Mouse (Mus musculus): Measurements from ENCODE around the gene Trim54.

Gene Trim54

GRCm38 (mm10) chr5:31108000-31108490, 8.5 kb upstream of the Trim54 start, which contains the start of gene Slc30a3:
Gene Slc30a3, minus strand, starts transcription at chr5:31108237.
- DNase-seq: no peak

GRCm38 (mm10) chr5:31110781-31111180, 5.7 kb upstream of the Trim54 start:
- DNase-seq: no peak

GRCm38 (mm10) chr5:31116912-31117311, 400 bp downstream of the Trim54 start:
- DNase-seq: no peak

DNA sequence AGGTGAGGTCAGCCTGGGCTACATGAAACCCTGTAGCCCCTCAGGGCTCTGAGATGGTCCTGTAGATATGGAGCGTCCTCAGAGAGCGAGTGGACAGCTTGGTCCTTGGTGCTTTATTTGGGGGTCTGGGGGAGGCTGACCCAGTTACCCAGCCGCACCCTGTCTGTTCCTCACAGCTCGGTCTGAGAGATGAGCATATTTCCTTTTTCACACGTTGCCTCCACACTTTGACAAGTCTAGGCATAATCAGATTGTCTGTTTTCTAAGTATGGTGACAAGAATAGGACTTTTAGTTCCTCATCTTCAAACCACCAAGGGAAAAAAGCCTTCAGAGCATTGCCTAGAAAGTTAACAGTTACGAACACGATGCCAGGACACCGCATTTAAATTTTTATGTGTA, 4.6 kb downstream of the Trim54 start:
- no peak for DNase-seq

GRCm38 (mm10) chr5:31123481-31123880, 7.0 kb downstream of the Trim54 start:
- DNase-seq: no peak

DNA sequence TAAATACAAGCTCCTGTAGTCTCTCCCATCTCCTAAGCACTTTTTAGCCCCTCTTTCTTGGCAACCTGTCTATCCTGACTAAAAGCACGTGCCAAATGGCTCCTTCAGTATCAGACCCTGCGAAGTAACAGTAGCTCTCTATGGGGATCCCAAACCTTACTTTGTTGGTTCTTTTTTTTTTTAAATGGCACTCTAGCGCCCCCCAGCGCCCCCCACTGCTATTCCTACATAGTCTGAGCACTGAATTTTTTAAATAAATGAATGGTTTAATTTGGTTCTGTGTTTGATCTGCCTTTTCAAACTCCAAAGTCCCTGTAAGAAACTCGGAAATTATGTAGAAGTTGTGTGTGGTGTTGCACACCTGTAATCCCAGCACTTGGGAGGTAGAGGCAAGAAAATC, 9.5 kb downstream of the Trim54 start:
- no peak for DNase-seq

DNA sequence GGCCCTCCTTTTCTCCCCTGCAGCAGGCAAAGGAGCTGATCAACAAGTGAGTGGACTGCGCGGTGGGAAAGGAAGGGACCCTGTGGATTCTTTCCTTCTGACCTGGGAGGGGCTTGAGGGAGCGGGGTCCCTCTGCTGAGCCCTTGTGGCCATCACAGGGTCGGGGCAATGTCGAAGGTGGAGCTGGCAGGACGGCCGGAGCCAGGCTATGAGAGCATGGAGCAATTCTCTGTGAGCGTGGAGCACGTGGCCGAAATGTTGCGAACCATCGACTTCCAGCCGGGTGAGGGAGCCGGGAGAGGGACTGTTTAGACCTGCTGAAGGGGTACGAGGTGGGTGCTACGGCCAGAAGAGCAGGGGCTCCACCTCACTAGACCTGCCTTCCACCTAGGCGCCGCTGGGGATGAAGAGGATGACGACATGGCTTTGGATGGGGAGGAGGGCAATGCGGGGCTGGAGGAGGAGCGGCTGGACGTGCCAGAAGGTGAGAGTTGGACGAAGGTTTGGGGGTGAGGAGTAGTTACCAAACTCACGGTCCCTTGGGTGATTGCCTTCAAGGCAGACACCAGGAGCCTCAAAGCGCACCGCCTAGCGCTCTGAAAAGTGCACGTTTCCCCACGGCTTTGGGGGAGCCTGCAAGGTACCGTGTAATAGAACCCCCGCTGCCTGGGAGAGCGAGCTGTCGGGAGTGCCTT, 20.4 kb downstream of the Trim54 start:
- DNase-seq: no peak

DNA sequence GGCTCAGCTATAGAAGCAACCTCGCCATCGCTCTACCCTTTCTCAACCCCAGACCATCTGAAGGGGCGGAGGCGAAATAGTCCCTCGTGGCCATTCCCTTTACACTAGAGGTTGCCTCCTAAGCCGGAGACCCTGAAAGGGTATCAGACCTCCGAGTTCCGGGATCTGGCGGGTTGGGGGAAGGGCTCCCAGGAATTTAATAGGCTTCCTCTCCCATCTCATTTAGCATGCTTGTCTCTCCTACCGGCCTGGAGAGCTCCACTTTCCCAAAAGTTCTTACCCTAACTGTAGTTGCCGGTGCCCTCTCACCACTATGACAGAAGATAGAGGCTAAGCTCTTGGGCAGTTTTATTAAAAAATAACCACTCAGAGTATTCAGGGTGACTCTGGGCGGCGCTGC, 21.1 kb downstream of the Trim54 start:
- DNase-seq: no peak

DNA sequence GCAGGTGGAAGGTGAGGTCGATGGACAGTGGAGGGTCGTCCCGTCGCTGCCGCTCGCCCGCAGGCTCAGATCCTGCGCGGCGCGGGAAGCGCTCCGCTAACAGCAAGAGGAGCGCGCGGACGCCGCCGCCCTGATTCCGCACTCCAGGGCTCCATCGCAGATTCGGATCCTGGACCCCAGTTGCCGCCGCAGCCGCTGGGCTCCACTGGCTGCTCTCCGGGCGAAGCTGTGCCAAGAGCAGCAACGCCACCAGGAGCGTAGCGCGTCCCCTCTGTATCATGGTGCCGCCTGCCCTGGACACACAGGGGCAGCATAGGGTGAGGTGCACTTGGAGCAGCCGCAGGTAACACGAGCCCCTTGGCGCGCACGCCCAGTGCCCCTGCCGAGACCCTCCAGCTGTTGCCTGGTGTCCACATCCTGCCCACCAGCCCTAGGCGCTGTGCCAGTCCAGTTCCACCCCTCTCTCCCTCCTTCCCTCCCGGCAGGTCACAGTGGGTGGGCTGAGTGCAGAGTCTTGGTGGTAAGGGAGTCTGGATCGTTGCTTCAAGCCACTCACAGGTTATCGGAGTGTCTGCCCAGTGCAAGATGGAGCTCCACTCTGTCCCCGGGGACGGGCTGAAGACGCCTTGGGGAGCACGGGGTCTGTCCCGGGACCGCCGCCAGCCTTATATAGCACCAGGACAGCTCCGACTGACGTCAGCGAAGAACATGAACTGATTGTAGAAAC, 21.9 kb downstream of the Trim54 start, which contains the start of gene Ucn:
Ucn (minus strand) TSS at position 589 of the 727 bp plus-strand sequence.
- DNase-seq: peak; percentile 34

DNA sequence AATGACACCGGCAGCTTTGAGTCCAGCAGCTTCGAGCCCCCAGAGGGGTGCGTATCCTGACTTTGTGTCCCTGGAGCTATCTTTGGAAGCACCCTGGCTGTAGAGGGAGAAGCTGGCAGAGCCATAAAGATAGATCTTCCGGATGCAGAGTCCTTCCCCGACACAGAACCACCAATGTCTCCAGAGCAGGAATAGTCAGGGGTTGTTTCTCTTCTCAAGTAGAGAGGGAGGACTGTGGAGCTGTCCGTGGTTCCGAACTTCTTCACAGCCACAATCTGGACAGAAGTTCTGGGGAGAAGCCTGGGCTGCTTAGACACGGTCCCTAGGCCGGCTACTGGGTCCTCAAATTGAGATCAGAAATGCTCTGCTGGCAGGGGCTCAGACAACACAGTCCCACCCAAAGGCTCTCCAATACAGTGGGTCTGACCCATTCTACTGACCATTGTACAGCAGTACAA, 22.5 kb downstream of the Trim54 start:
- DNase-seq: peak; percentile 45

DNA sequence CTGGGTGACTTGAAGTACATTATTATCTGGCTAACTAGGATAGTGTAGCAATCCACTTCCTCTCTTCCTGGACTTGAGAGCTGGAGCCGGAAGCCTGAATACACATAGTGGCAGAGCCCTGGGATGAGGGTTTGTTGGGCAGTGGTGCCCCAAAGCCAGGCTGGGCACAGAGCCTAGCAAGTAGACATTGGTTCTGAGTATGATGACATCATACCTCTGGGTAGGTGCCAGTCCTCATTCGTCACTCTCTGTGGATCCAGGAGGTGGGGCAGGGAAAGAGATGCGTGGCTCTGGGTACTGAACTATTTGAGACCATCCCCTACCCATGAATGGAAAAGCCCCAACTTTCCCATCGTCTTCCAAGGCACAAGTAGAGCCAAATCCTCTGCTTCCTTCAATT, 33.3 kb downstream of the Trim54 start:
- DNase-seq: peak; percentile 35

DNA sequence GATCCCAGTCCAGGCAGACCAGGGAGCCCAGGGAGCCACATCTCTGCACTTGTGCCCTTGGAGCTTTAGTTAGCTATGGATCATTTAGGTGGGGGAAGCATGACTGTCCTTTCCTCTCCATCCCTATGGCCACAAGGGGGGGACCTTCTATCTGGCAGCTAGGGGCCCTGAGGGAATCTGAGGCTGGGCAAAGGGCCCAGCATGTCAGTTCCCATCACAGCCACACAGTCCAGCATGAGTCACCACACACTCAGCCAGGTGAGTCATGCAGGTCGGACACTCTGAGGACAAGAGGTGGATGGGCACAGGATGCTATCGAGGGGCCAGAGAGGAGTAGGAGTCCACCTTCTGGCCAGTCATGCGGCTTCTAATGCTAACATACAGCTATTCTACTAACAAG, 35.2 kb downstream of the Trim54 start:
- no peak for DNase-seq

DNA sequence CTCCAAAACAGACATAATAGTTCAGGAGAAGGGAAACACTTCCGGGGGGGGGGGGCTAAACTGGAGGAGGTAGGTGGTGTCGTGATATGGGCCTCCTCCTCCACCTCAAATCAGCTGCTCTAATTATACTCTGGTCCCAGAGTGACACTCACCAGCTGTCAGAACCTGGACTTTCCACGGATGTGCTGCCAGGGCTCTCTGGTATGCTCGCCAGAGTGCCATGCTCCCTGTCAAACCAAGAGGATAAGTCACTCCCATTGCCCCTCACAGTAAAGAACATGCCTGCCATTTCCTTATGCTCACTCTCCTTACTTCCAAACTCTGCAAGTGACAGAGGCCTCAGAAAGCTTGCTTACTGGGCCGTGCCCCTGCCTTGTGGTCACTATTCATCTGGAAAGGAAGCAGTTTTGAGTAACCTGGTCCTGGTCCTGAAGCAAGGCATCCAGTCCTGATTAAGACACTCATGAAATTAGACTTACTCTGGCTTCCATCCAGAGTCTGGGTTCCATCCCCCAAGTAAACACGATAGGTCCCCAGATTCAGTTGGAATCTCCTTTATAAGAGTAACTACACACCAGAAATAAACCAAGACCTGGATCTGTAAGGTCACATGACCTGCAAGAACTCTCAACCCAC, 37.1 kb downstream of the Trim54 start:
- DNase-seq: peak; percentile 11

DNA sequence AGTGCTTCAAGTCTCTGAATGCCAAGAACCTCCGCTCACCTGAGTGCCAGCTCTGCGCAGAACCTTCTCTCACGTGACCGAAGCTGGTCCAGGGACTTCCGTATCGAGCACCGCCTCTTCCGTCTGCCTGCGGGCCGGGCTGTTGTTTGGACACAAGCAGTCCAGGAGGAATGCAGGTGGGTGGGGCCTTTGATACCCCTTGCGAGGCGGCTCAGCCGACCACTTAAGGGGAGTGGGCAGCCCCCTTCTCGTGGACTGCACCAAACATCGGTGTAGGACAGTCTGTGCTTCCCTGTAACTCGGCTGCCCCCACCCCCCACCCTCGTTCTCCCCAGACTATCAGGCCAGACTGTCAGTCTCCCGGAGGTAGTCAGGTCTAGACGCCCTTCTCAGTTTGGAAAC, 37.6 kb downstream of the Trim54 start, which contains the start of gene Mpv17:
Mpv17 (minus strand) TSS at position 100 of the 402 bp plus-strand sequence.
- peak; percentile 89 for DNase-seq

DNA sequence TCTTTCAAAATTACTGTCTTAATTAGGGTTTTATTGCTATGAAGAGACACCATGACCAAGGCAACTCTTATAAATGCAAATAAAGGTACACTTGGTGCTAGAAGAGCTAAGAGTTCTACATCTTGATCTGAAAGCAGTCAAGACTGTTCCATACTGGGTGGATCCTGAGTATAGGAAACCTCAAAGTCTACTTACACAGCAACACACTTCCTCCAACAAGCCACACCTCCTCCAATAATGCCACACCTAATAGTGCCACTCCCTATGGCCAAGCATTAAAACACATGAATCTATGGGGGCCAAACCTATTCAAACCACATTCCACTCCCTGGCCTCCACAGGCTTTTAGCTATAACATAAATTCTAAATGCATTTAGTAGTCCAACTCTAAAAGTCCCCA, 46.0 kb downstream of the Trim54 start:
- no peak for DNase-seq

- no peak for DNase-seq
Measured at GRCm38 (mm10) chr5:31164878-31165277, 48.4 kb downstream of the Trim54 start.

DNA sequence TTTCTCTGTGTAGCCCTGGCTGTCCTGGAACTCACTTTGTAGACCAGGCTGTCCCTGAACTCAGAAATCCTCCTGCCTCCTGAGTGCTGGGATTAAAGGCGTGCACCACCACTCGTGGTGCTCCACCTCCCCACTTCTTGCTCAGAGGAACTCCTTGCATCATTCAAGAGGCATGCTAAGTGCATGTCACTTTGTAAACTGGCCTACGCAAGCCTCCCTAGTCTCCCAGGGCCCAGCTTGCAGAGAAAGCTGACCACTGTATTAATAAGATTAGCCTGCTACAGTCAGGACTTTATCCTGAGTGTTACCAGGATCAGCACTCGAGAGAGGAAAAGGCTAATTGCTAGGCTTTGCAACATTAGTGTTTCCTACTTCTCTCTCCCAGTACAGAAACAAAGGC, 52.1 kb downstream of the Trim54 start:
- no peak for DNase-seq

DNA sequence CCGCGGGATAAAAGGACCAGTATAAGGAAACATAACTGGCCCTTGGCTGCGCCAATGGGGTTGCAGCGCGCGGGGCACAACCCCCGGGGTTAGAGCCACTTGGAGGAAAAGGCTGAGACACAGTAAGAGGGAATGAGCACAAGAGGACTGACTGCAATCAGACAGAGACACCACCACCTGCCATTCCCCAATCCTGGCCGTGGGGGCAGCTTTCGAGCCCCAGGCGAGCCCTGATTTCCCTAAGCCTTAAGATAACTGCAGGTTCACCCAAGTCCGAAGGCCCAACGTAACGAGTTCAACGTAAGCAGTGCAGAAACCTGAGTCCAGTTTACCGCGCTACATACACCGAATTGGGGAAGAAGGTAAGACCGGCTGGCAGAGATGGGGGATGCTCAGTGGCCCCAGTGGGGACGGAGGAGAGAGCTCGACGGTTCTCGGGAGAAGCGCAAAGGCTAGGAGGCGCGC, 62.8 kb downstream of the Trim54 start:
- peak; percentile 29 for DNase-seq

DNA sequence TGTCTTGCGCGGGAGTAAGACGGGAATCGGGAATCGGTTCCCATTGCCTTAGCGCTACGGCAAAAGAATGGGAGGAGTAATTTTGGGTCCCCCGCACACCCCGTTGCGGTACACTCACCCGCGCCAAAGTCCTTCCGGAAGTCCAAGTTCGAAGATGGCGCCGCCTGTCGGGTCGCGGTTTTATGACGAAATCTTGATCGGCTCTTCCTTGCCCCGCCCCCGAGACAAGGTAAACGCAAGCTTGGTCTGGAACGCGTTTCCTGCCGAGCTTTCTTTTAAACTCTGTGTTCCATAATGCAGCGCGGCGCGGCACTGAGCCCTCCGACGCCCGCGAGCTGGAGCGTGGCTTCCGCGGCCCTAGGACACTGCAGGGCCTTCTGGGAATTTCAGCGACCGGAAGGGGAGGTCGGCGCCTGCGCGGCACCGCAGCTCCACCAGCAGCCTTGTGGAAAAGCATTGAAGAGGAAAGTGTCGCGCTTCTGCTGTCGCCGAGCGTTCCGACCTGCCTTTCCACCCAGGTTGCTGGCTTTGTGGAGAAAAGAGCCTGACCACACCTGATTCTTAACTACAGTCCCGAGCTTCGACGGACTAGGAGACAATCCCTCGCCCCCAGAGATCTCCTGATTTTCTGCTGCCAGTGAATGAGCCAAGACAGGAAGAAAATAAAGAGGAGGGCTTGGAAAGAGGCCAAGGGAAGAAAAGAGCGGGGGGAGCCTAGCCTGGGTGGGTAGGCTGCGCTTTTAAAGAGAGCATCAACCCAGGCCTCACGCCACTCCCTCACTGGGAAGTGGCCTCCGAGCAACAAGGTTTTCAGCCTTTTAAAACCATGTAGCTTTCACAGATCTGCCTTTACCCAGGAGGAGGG, 63.5 kb downstream of the Trim54 start, which contains the start of the genes Gm29609 and Gtf3c2:
Gm29609 (minus strand) TSS at position 146 of the 865 bp plus-strand sequence.
Gtf3c2 (minus strand) TSS at position 379 of the 865 bp plus-strand sequence.
- peak; percentile 96 for DNase-seq

DNA sequence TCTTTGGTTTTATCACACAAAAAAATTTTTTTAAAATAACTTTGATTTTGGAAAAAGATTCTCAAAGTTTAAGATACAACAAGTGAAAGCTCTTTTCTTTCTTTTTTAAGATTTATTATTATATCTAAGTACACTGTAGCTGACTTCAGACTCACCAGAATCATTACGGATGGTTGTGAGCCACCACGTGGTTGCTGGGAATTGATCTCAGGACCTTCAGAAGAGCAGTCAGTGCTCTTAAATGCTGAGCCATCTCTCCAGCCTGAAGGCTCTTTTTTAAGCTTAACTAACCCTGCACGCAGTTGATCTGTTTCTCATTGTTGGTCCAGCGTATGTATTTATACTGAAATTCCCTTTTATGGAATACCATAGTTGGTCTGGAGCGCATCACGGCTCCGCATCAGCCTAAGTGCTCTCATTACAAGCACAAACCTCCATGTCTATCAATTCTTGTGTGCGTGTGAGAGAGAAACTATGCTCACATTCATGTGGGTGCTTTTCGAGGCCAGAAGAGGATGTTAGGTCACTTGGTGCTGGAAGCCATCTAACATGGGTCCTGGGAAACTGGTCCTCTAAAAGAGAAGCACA, 64.8 kb downstream of the Trim54 start:
- no peak for DNase-seq

DNA sequence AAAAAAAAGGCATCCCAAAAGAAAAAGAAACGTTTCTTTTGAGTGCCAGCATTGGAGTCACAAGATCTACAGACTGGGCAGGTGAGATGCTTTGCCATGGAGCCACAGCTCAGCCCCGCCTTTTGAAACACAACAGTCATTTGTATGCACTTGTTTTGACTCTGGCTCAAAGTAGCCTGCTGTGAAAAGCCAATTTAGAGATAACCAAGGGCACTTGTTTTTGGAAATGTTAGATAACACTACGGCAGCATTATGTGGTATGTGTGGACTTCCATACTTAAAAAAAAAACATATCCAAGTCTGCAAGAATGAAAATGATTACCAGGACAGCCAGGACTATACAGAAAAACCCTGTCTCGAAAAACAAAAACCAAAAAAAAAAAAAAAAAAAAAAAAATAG, 67.2 kb downstream of the Trim54 start:
- DNase-seq: no peak
